Mouse (Mus musculus) left cerebral cortex, adult 9 months (tissue): ENCODE results near the gene Cenpm.

ENCODE experiments used
- DNase-seq, 2 experiments: peaks; one replicate each; pipeline ENCODE4 v3.0.0; 2022; ENCODE audit warnings: low spot score in 2 of 2

Gene Cenpm

GRCm38 (mm10) chr15:82192617-82193016 lies 51.9 kb downstream of the Cenpm start:
- no peak for DNase-seq

DNA sequence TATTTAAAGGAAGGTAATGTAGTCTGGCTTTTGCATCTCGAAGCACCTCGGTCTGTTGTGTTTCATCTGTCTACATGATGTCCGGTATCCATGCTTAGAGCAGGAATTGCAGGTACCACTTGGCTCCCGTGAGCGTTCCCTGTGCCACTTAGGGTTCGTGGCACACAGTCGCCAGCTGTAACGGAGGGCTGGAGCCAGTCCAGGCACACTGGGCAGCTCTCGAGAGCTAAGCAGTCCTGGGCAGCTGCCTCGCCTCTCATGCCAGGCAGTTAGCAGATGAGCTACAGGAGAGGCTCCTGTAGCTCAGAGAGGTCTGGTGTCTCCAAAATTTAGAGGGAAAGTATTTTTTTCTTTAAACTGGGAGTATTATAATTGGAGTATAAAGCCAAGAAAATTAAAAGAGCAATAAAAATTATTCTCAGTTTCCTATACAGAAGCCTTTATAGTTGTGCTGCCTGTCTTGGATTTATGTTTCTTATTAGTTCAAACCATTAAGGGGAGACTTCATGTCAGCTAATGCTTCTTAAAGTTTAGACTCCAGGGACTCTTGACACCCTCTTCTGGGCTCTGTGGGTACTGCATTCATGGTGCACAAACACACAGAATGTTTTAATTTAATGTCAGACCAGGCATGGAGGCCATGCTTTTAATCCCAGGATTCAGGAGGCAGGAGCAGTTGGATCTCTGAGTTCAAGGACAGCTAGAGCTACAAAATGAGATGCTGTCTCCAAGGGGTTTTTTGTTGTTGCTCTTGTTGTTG lies 55.9 kb downstream of the Cenpm start:
- DNase-seq, result no peak

- DNase-seq, result no peak
Observed at GRCm38 (mm10) chr15:82187924-82188323, 56.6 kb downstream of the Cenpm start.

- no peak for DNase-seq
Observed at GRCm38 (mm10) chr15:82187401-82187800, 57.1 kb downstream of the Cenpm start.

GRCm38 (mm10) chr15:82186931-82187330 lies 57.6 kb downstream of the Cenpm start:
- no peak for DNase-seq

- DNase-seq, result no peak
Observed at GRCm38 (mm10) chr15:82186131-82186530, 58.4 kb downstream of the Cenpm start.

- no peak for DNase-seq
Observed at GRCm38 (mm10) chr15:82185062-82185783, 59.3 kb downstream of the Cenpm start.

- DNase-seq, result no peak
Observed at GRCm38 (mm10) chr15:82184656-82185055, 59.9 kb downstream of the Cenpm start.

DNA sequence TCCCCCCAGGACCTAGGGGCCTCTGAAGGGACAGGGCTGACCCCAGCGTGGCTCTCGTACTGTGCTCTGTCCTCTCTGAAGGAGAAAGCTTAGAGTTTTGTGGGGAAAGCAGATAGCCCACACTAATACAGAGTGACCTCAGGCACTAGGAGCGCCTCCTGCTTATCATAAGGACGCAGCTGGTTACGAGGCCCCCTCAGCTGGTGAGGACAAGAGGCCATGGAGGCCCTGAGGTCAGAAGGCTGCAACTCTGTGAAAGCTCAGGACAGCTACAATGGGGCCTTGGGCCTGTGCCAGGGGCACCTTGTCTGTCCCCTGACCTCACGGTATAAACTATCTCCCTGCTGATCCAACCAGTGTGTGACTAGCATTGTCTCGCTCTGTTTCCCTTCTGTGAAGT lies 60.4 kb downstream of the Cenpm start:
- no peak for DNase-seq
